Mouse (Mus musculus) embryo, embryonic 9.5 days (tissue): ENCODE results near the gene Haspin.
"Not testable (repeated sequence)": the region's sequence is repeated elsewhere in the genome, so short reads cannot be mapped to it uniquely, and the experiment has no call there.

Experiments used
- DNase-seq: peaks from one replicate; pipeline ENCODE4 v3.0.0-alpha.2; 2017; ENCODE audit errors: extremely low spot score

The Haspin gene

DNA sequence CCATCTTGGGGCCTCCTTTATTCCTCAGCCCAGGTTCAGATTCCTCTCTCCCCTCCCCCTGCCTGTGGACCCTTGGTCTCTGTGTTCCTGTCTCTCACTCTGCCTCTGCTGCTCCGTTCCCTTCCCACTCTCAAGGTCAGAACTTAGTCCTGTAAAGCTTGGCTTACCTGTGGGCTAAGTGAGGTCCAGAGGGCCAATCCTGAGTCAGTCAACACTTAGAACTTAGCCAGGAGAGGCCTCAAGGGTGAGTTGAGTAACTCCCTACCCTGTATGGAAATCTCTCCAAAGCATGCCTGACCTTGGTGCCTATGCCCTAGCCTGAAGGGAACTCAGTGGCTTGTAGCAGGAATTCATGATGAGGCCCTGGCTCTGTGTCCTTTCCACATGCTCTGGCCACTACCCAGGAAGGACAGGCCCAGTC, 6.2 kb upstream of the Haspin start:
- DNase-seq = no peak

DNA sequence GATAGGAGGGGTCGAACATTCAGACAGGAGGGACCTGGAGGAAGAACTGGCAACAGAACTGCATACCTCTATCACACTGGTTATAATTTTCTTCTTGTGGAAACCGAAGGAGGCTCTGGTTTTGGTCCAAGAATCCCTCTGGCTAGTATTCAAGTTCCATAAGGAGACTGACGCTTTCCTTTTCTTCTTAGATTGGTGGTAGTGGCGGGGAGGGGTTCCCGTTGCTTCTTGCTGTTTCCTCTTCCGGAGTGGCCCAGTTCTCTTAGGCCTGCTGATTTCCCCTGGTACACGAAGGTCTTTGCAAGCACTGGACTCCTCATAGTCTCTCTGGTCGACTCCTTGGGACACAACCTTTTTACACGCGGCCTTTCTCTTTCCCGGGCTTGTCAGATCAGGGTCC, 978 bp downstream of the Haspin start:
- DNase-seq = no peak

DNA sequence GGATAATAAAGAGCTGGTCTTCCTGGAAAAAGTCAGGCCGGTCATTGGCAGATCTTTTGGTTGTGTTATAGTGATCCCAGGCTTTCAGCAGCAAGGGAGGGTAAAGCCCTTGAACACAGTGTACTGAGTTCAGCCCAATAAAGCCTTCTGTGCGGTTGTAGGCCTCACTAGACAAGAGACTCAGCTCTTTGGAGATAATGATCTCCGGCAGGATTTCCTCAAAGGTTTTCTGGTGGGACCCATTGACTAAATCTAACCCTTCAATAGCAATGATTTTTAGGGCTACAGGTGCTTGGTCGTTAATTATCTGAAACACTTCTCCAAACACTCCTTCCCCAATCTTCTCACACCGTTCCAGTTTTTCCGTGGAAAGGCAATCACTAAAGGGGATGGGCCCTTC, 1.5 kb downstream of the Haspin start:
- DNase-seq = no peak

DNA sequence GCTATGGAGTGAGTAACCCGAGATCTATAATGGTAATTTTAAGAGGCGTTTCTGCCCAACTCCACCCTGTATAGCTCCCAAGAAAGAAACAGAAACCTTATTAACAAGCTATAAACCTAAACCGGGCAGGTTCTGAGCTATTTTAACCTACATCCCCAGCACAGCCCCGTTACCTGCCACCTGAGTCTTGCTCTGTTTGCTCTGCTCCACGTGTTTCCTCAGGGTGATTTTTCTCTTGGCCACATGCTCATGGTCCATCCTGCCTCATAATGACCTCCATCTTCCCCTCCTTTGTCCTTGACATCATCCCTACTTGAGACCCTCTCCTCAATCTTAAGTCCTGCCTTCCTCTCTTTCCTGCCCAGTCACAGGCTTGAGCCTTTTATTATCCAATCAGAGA, 3.9 kb downstream of the Haspin start:
- DNase-seq = no peak

DNA sequence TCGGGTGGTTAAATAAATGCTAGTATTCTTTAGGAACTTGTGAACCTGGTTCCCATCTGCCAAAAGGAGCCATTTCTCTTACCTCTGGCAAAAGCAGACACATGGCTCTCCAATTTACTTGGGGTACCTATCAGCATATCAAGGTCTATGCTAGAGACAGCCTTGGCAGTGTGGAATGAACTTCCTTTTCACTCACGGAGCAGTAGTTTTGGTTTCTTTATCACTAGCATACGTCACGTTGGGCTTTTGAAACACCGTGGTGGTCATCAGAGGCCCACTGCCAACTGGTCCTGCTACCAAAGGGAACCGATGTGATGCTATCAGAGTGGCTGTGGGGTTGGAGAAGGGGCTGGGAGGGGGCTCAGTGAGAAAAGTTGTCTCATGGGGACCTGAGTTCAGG, 5.1 kb downstream of the Haspin start:
- no peak for DNase-seq

DNA sequence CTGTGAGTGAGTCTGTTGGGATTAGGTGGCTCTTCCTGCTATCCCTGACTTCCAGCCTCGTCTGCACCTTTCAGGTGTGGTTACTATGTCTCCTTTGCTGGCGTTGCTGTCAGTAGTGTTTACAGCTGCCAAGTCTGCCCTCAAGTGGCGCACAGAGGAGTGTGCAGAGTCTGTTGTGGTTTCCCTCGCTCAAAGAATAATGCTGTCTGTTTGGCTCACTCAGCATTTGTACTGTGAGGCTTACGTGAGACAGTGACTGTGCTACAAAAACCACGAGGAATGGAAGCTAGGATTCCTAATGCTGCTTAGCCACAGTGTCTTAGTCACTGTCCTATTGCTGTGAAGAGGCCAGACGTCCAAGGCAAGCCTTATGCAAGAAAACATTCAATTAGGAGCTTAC, 7.1 kb downstream of the Haspin start:
- no peak for DNase-seq

DNA sequence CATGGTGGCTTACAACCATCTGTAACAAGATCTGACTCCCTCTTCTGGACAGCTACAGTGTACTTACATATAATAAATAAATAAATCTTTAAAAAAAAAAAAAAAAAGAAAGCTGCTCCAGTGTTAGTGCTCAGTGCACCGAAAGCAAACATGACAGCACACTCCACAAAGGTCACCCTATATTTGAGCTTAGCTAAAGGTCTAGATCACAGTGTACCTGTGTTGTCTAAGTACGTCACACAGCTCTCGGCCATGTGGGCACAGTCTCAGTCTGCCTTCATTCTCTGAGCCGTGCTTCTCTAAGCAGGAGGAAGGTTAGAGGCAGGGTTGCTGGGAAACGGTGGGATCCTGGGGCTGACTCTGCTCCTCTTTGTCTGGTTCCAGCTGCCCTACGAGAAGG, 11.6 kb downstream of the Haspin start:
- no peak for DNase-seq

DNA sequence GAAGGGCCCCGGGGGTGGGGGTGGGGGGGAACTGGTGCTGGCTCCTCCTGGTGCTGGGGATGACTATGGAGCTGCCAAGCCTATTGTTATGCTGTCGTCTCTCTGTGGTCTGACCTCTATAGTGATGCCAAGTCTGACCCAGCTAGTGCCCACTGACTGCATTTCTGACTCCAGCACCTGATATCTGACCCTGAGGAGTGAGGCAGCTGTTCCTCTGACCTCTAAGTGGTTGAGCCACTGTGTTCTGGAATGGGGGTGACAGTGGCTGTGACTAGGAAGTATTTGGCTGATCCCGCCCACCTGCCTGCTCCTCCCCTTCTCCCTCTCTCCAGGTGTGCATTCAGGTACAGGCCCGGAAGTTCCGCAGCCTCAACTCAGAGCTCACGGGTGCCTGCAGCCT, 26.7 kb downstream of the Haspin start:
- no peak for DNase-seq

DNA sequence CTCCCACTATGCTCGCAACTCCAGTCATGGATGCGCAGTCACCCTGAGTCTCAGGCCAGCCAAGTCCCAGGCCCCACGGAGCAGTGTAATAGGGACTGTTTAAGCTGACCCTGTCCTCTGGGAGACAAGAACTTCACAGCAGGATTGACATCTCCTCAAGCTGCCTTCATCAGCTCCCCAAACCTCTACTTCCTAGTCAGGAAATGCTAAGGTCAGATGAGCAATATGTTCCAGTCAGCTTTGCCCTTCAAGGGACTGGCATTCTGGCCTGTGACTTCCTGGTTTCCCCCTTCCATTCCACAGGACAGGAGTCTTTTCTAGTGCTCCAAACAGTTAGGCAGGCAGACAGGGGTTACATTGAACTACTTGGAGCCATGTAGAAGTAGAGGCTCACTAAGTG, 28.2 kb downstream of the Haspin start:
- DNase-seq = no peak

DNA sequence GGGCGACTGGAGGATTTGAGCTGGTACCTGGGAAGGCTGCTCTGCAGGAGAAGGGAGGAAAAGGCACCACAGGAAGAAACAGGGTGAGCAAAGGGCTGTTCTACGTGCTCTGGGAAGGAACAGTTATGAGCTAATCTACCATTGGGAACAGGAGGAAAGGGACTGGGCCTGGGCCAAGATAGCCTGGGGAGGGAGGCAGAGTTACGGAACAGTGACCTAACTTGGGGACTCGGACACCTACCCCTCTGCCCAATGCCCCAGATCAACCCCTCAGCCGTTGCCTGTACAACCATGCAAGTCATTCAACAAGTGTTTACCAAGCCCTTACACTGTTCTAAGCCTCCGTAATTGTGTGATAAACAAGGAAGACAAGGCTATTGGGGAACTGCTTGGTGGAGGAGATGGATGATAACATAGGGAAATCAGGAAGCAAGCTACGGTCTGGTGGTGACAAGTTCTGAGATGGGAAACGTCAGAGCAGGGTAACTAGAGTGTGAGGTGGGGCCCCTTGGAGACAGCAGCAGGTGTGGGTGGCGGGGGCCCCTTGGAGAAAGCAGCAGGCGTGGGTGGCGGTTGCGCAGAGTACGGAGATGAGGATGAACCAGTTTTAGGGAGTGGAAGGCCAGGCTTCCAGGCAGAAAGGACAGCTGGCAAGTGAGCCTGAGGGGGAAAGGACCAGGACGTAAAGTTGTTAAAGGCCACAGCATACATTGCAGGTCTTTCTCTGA, 29.0 kb downstream of the Haspin start:
- DNase-seq = no peak

DNA sequence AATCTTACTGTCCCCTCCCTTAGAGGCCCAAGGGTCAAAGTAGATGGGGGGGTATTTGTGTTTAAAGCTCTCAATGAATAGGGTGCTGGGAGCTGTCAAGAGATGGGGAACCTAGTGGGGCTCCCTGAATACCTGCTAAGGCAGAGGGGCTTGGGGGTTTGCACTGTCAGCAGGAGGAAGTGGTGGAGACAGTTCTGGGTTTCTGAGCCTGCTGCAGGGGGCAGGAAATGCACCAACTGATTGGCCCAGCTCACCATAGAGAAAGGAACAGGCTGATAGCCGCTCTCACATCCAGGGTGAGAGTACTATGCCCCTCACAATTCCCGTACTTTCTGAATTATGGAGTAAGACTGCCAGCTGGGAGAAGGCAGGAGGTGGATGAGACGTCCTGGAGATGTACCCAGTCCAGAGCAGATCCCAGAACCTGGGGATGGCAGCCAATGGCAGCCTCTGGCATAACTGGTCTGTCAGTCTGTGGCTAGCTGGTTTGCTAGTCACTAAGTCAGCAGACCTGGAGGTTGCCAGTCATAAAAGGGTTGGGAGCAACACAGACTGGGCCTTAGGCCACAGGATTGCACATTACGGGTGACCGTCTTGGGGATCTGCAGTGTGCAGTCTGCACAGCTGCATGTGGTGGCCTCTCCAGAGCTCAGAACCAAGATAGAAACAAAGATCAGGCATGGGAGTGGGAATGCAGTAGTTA, 29.7 kb downstream of the Haspin start:
- DNase-seq = no peak

DNA sequence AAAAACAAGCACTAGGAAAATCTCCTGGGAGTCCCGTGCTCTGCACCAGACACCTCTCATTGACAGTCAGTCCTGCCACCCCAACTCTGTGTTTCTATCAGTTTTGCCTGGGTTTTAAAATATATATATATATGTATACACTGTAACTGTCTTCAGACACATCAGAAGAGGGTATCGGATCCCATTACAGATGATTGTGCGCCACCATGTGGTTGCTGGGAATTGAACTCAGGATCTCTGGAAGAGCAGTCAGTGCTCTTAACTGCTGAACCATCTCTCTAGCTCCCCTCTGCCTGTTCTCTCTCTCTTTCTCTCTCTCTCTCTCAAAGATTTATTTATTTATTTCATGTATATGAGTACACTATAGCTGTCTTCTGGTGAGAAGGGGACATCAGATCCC, 30.7 kb downstream of the Haspin start:
- not testable (repeated sequence) for DNase-seq

DNA sequence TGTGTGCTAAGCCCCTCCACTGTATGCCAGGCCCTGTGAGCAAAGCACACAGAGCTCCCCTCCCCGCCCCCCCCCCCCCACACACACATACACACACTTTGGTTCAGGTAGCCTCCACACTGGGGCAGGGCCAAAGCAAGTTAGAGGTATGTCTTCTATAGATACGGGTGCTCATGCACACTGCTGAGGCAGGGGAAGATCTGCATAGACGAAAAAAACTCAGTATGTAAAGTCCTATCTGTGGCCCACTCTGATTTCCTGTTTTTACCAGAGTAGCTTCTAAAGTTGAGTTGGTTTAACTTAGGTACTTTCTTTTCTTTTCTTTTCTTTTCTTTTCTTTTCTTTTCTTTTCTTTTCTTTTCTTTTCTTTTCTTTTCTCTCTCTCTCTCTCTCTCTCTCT, 32.8 kb downstream of the Haspin start:
- DNase-seq = no peak

DNA sequence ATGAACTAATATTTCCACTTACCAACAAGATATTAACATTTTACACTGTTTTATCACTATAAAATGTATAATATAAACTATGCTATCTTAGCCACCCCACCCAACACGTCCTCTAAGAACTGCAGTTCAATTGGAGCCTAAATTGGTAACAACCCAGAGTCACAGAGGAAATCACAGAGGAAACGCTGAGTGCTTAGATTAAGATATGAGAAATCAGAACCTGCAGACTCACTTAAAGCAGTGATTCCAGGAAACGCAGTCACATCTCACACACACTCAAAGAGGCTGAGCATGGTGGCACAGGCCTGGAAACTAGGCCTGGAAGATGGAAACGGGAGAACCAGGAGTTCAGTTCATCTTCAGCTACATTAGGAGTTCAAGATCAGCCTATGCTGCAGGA, 36.8 kb downstream of the Haspin start:
- DNase-seq = no peak

DNA sequence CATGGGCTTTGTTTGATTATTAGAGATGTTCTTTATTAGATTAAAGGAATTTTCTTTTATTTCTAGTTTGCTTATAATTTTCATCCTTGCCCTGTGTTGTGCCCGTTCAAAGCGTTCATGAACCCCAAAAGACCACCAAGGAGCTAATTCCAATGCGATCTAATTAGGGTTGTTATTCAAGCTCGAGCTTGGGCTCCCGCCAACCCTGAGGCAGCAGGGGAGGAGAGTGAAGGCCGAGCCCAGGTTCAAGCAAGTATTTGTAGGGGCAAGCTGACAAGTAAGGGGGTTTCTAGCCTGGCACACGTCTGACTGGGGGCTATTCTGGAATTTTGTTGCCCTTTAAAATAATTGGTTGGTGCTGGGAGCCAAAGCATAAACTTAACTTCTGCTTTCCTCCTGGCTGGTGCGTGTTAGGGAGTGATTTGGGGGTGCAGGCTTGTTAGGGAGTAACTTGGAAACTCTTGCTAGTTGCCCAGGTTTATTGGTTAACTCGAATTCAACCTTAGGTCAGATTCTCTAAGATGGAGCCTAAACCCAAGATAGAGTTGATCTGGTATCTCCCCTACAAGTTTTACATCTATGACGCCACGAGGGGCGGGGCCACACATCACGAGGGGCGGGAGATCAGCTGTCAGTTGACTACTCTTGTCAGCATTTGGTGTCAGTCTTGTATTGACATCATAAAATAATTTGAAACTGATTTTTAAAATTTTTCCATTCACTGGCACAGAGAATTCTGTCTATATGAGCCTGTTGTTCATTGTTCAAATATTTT, 37.9 kb downstream of the Haspin start:
- DNase-seq = no peak

DNA sequence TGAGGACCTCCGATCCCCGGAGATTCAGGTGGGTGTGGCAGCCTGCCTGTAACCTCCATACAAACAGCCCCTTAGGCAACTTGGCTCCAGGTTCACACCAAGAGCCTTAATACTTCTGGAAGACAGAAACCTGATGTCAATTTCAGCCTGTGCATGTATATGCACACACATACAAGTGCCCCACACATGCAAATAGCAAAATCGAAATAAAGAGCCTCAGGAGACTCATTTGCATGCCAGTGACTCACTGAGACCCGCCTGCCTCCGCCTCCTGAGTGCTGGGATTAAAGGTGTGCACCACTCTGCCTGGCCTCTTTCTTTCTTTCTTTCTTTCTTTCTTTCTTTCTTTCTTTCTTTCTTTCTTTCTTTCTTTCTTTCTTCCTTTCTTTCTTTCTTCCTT, 39.2 kb downstream of the Haspin start:
- DNase-seq = no peak

DNA sequence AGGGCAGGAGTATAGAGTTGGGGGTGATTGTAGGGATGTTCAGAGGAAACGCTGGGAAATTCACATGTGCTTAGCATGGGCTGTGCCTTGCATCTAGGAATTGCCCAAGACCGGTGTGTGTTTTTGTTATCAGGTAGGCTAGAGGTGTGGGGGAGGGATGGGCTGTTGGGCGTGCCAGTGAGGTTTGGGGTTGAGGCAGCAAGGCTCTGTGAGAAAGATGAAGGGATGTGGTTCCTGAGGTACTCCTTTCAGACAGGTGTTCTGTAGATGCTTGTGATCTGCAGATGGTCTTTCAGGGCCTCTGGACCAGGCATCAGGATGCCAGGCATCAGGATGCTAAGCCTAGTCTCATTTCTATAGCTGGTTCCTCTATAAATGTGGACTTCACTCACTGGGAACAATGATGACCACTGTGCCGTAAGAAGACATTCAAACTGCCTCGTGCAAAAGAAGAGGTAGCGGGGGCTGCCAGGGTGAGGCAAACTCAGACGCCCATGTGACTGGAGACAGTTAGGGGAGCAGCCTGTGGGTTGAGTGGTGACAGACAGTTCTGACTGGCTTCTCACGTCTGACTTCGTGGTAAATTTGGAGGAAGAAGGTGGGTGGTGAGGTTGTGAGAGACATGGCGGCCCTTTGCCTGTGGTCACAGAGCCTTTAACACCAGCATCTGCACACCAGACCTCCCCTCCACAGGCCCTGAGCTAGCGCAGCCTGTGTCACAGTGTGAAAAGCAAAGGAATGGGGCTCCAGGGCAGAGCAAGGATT, 43.7 kb downstream of the Haspin start:
- DNase-seq = no peak

DNA sequence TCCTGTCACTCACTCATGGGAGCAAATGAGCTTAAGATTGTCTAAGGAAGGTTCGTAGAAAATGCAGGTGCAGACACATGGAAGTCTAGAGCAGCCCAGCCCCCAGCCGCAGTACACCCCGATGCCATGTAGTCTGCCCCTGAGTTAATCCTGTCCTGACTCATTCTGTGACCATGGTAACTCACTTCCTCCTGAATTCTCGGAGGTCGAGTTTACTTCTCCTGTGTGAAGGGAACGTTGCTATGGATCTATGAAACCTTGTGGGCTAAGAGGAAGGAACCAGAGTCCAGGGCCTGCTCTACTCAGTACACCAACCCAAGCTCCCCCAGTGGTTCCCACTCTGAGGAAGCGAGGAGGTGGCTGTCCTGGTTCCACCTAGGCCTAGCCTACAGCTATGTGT, 45.2 kb downstream of the Haspin start:
- DNase-seq = no peak

DNA sequence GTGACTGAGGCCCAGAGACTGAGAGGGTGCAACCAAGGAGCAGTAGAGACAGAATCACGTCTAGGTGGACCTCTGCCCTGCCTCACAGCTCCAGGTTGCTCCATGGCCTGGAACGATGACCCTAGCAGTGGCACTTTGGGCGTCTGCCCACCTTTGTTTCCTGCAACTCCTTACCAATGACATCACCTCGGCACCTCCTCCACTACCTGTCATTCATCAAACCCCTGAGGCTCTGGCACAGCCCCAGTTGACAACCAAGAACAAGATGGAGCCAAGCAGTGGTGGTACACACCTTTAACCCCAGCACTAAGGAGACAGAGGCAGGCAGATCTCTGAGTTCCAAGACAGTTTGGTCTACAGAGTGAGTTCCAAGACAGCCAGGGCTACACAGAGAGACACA, 46.0 kb downstream of the Haspin start:
- no peak for DNase-seq

DNA sequence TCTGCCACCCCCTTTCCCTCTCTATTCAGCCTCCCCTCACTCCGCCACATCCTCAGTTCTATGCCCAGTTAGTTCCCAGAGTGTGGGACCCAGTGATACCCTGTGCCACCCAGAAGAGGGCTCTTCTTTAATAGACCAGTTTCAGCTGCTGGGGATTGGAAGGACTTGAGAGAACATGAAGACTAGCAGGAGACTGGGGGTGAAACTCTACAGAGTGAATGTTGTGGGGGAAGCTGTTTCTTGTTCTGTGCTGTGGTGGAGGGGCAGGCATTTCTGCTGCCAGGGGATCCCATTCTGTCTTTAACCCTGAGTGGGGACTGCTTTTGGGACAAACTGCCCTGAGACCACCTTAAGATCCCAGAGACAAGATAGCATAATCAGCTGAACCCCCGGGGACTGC, 47.3 kb downstream of the Haspin start:
- no peak for DNase-seq

DNA sequence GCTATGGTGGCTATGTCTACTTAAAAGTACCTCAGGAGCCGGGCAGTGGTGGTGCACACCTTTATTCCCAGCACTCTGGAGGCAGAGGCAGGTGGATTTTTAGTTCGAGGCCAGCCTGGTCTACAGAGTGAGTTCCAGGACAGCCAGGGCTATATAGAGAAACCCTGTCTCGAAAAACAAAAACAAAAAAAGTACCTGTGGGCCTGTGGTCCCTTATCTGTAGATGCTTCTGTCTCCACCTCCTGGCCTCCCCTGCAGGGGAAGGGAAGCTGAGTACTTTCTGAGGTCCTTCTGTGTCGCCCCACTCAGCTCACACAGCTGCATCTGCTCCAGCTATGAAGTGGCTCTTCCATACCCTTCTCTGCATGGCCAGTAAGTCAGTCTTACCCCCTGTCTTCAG, 47.8 kb downstream of the Haspin start, which contains the start of gene Itgae:
Gene Itgae (plus strand): TSS at position 301 of the 400 bp plus-strand sequence.
- DNase-seq = no peak
